Mouse (Mus musculus): ENCODE results near the gene Gm12184. TPM values are rescaled to one million over a fixed set of nuclear protein-coding genes. Genes with fewer than 3 reads are reported as not detected.

Gene Gm12184
- polyA plus RNA-seq, 1 experiment = 5.3 TPM

GRCm38 (mm10) chr11:48838879-48839680 is 12.6 kb upstream of the Gm12184 start:
- DNase-seq = no peak
- Histone ChIP-seq H3K4me3 (replicated peaks; ENCODE audit: extremely low read depth, low read depth, low read length) (no peak overlapping the region), H3K4me1 (ENCODE audit: control insufficient read depth, insufficient read depth, low read length) (peaks cover 8% of the 10 kb centered on the region)
- 83% methylated on average over 10 of the region's 10 CpGs for WGBS
- TF ChIP-seq POLR2A (IDR thresholded peaks at IDR 0.05; ENCODE audit: borderline replicate concordance, extremely low read depth, low read depth, low read length) (no peak), CTCF (IDR thresholded peaks at IDR 0.05; ENCODE audit: insufficient read depth, low read length) (no peak)

GRCm38 (mm10) chr11:48838181-48838797 is 11.8 kb upstream of the Gm12184 start:
- DNase-seq = no peak
- Histone ChIP-seq H3K4me3 (replicated peaks; ENCODE audit: extremely low read depth, low read depth, low read length) (peak overlapping the region; percentile 86), H3K4me1 (ENCODE audit: control insufficient read depth, insufficient read depth, low read length) (peaks cover 8% of the 10 kb centered on the region)
- whole genome bisulfite sequencing = 2% methylated on average over 16 of the region's 16 CpGs
- no peak for TF ChIP-seq POLR2A (IDR thresholded peaks at IDR 0.05; ENCODE audit: borderline replicate concordance, extremely low read depth, low read depth, low read length)
- TF ChIP-seq CTCF (IDR thresholded peaks at IDR 0.05; ENCODE audit: insufficient read depth, low read length) = no peak

GRCm38 (mm10) chr11:48837310-48838180 is 11.1 kb upstream of the Gm12184 start:
- peak; percentile 16; the same call in 1 of the 2 replicates for TF ChIP-seq POLR2A (IDR thresholded peaks at IDR 0.05; ENCODE audit: borderline replicate concordance, extremely low read depth, low read depth, low read length)
- no peak for TF ChIP-seq CTCF (IDR thresholded peaks at IDR 0.05; ENCODE audit: insufficient read depth, low read length)
- WGBS = under 1% methylated on average over 76 of the region's 77 CpGs
- Histone ChIP-seq H3K4me1 (ENCODE audit: control insufficient read depth, insufficient read depth, low read length) (peaks cover 8% of the 10 kb centered on the region), H3K4me3 (replicated peaks; ENCODE audit: extremely low read depth, low read depth, low read length) (peak overlapping the region; percentile 86)
- peak; percentile 75 for DNase-seq

GRCm38 (mm10) chr11:48836990-48837309 is 10.5 kb upstream of the Gm12184 start:
- TF ChIP-seq POLR2A (IDR thresholded peaks at IDR 0.05; ENCODE audit: borderline replicate concordance, extremely low read depth, low read depth, low read length) = no peak
- no peak for TF ChIP-seq CTCF (IDR thresholded peaks at IDR 0.05; ENCODE audit: insufficient read depth, low read length)
- 29% methylated on average over 11 of the region's 11 CpGs for WGBS
- no peak for DNase-seq
- H3K4me3 ChIP-seq (replicated peaks; ENCODE audit: extremely low read depth, low read depth, low read length) = peak overlapping the region; percentile 86
- H3K4me1 ChIP-seq (ENCODE audit: control insufficient read depth, insufficient read depth, low read length) = peaks cover 8% of the 10 kb centered on the region

GRCm38 (mm10) chr11:48835923-48836322 is 9.5 kb upstream of the Gm12184 start:
- DNase-seq = no peak
- WGBS = 82% methylated on average over 6 of the region's 6 CpGs
- Histone ChIP-seq H3K4me1 (ENCODE audit: control insufficient read depth, insufficient read depth, low read length) (peaks cover 8% of the 10 kb centered on the region), H3K4me3 (replicated peaks; ENCODE audit: extremely low read depth, low read depth, low read length) (no peak overlapping the region)
- TF ChIP-seq CTCF (IDR thresholded peaks at IDR 0.05; ENCODE audit: insufficient read depth, low read length) (no peak), POLR2A (IDR thresholded peaks at IDR 0.05; ENCODE audit: borderline replicate concordance, extremely low read depth, low read depth, low read length) (no peak)

- peak; percentile 90 for DNase-seq
- under 1% methylated on average over 30 of the region's 30 CpGs for WGBS
- TF ChIP-seq POLR2A (IDR thresholded peaks at IDR 0.05; ENCODE audit: borderline replicate concordance, extremely low read depth, low read depth, low read length) = no peak
- TF ChIP-seq CTCF (IDR thresholded peaks at IDR 0.05; ENCODE audit: insufficient read depth, low read length) = no peak
- Histone ChIP-seq H3K4me1 (ENCODE audit: control insufficient read depth, insufficient read depth, low read length) (peaks cover 8% of the 10 kb centered on the region), H3K4me3 (replicated peaks; ENCODE audit: extremely low read depth, low read depth, low read length) (peak overlapping the region; percentile 80)
These were observed 7.5 kb upstream of the Gm12184 start for GRCm38 (mm10) chr11:48833731-48834639.

- Histone ChIP-seq H3K4me3 (replicated peaks; ENCODE audit: extremely low read depth, low read depth, low read length) (peak overlapping the region; percentile 80), H3K4me1 (ENCODE audit: control insufficient read depth, insufficient read depth, low read length) (peaks cover 3% of the 10 kb centered on the region)
- no peak for DNase-seq
- WGBS = 24% methylated on average over 8 of the region's 9 CpGs
- no peak for TF ChIP-seq CTCF (IDR thresholded peaks at IDR 0.05; ENCODE audit: insufficient read depth, low read length)
These were observed 6.7 kb upstream of the Gm12184 start for GRCm38 (mm10) chr11:48833078-48833730.

- no peak for TF ChIP-seq POLR2A (IDR thresholded peaks at IDR 0.05; ENCODE audit: borderline replicate concordance, extremely low read depth, low read depth, low read length)
- no peak for TF ChIP-seq CTCF (IDR thresholded peaks at IDR 0.05; ENCODE audit: insufficient read depth, low read length)
- WGBS = 71% methylated on average over 2 of the region's 2 CpGs
- H3K4me1 ChIP-seq (ENCODE audit: control insufficient read depth, insufficient read depth, low read length) = no peaks in the 10 kb centered on the region; the same call in 1 of the 2 replicates
- no peak overlapping the region for H3K4me3 ChIP-seq (replicated peaks; ENCODE audit: extremely low read depth, low read depth, low read length)
- no peak for DNase-seq
These were observed 4.8 kb upstream of the Gm12184 start for GRCm38 (mm10) chr11:48831273-48831672.

Data from lung, adult 2 months (tissue).